Mouse (Mus musculus): ENCODE data around the gene Vmn2r83. TPM values are rescaled to one million over a fixed set of nuclear protein-coding genes. Genes with fewer than 3 reads are reported as not detected.

Gene Vmn2r83
- not detected for polyA plus RNA-seq (2017; shearing (Covaris generic))

DNA sequence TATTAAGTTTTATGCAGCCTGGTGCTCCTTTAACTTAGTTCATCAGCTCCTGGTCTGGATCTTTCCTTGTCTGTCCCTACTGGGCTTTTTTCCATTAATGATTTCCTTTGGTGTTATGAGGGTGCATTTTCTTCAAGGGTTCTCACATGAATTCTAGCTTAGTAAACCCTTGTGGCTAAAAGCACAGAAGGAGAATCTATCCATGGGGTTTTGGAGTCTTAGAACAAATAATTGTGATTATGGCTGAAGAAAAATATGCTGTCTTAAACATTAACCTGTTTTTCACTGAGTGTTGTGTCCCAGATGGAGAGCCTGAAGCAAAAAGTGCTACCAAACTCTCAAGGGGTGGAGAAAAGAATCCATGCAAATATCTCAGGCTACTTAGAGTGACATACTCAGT lies at the start of gene Vmn2r83:
Vmn2r83 (plus strand) TSS at position 301 of the 400 bp plus-strand sequence.

DNA sequence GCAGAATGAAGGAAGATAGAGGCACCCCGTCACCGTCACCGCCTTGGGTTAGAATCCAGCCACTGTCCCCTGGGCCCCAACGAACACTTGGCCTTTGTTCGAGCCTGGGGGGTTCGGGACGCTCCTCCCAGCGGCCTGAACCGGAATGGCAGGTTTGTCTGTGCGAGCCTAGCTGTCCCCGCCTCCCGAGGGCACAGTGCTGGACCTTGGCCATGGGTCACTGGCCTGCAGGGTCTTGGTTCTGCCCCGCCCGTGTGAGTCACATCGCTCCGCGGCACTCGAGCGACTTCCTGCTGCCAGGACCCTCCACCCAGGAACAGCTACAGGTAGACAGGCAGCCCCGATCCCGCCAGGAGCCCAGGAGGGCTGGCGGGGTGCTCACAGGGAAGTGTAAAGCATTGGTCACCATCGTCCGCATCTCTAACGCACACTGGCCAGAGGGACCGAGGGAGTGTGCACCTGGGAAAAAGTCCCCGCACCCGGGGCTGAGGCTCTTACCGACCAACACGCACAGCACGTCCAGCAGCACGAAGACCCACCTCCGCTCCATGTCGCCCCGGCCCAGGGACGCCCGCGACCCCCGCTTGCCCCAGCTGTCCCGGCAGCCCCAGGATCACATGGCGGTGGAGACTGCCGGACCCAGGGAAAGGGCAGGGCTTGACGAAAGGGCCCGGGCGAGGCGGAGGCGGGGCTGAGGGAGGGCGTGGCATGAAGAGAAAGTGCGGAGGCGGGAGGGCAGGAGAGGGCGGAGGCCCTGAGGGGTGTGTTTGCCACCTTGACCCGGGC lies 64.8 kb downstream of the Vmn2r83 start, which contains the start of gene Plpp2:
Plpp2 (minus strand) TSS at position 671 of the 786 bp plus-strand sequence.

Other genes with a start within 250 kb of the Vmn2r83 start
- gene Vmn2r81, start 221.0 kb upstream of the Vmn2r83 start, polyA plus RNA-seq (2017; shearing (Covaris generic)): not detected
- gene Vmn2r82, start 112.2 kb upstream of the Vmn2r83 start, polyA plus RNA-seq (2017; shearing (Covaris generic)): not detected
- gene Plpp2, start 65.1 kb downstream of the Vmn2r83 start, polyA plus RNA-seq (2017; shearing (Covaris generic)): 4.6 TPM
- gene Mier2, start 86.5 kb downstream of the Vmn2r83 start, polyA plus RNA-seq (2017; shearing (Covaris generic)): 45.2 TPM
- gene Theg, start 118.6 kb downstream of the Vmn2r83 start, polyA plus RNA-seq (2017; shearing (Covaris generic)): not detected
- not detected for gene C2cd4c, start 145.3 kb downstream of the Vmn2r83 start, polyA plus RNA-seq (2017; shearing (Covaris generic))
- not detected for gene Shc2, start 169.2 kb downstream of the Vmn2r83 start, polyA plus RNA-seq (2017; shearing (Covaris generic))
- not detected for gene Odf3l2, start 177.0 kb downstream of the Vmn2r83 start, polyA plus RNA-seq (2017; shearing (Covaris generic))
- 0.65 TPM for gene Madcam1, start 195.8 kb downstream of the Vmn2r83 start, polyA plus RNA-seq (2017; shearing (Covaris generic))
- 48.4 TPM for gene Tpgs1, start 200.6 kb downstream of the Vmn2r83 start, polyA plus RNA-seq (2017; shearing (Covaris generic))
- gene Cdc34, start 213.5 kb downstream of the Vmn2r83 start, polyA plus RNA-seq (2017; shearing (Covaris generic)): 23.4 TPM
- gene Gzmm, start 220.3 kb downstream of the Vmn2r83 start, polyA plus RNA-seq (2017; shearing (Covaris generic)): 1.0 TPM
- 300 TPM for gene Bsg, start 235.8 kb downstream of the Vmn2r83 start, polyA plus RNA-seq (2017; shearing (Covaris generic))
- not detected for gene Hcn2, start 247.9 kb downstream of the Vmn2r83 start, polyA plus RNA-seq (2017; shearing (Covaris generic))

All from inflammation-experienced regulatory T-cells, adult 16 weeks (primary cell).